Mouse (Mus musculus): ENCODE measurements around the gene Enho. TPM values are rescaled to one million over a fixed set of nuclear protein-coding genes. Genes with fewer than 3 reads are reported as not detected.

The Enho gene
- total and polyA plus RNA-seq, 2 experiments from 2014 or later = 146 to 217 TPM

DNA sequence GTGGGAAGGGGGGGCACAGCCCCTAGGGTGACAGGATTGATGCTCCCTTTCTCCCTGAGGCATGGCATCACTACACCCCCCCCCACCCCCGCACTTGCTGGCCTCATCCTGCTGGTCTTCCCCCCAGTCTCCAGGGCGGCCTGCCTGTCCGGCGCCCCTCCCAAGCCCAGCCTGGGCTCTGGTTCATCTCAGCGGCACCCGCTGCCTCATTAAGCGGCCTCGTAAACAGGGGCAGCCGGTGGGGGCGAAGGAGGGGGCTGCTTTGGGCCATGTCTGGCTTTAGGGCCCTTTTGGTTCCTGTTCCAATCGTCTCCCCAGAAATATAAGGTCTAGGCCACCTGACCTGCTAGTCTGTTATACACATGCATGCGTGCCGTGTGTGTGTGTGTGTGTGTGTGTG is 19.4 kb upstream of the Enho start:
- no peak overlapping the region for H3K27ac ChIP-seq (ENCODE audit: low read depth, low read length)
- H3K4me2 ChIP-seq (ENCODE audit: low read depth, low read length, poor library complexity, severe bottlenecking) = no peak overlapping the region
- H3K9me3 ChIP-seq (ENCODE audit: low read length) = no peaks in the 10 kb centered on the region
- TF ChIP-seq CTCF (IDR thresholded peaks at IDR 0.05) = no peak
- H3K4me1 ChIP-seq (ENCODE audit: insufficient read depth, low read length) = no peaks in the 10 kb centered on the region
- no peak for ATAC-seq (ENCODE audit: low FRiP score)
- no peak for DNase-seq (ENCODE audit: low spot score)
- no peak overlapping the region for H3K4me3 ChIP-seq (ENCODE audit: low read depth, low read length)
- H3K9ac ChIP-seq (replicated peaks; ENCODE audit: low read length, poor library complexity, severe bottlenecking) = 0 out of 2 replicates have a peak overlapping the region, but pooled peaks have one; percentile 19
- H3K27me3 ChIP-seq (ENCODE audit: insufficient read depth, low read length) = no peaks in the 10 kb centered on the region
- 61% methylated on average over 13 of the region's 13 CpGs for WGBS
- peaks cover 10% of the 10 kb centered on the region for H3K36me3 ChIP-seq (ENCODE audit: insufficient read depth, low read length)

- H3K9me3 ChIP-seq (ENCODE audit: low read length) = no peaks in the 10 kb centered on the region
- no peak overlapping the region for H3K4me2 ChIP-seq (ENCODE audit: low read depth, low read length, poor library complexity, severe bottlenecking)
- no peak overlapping the region for H3K27ac ChIP-seq (ENCODE audit: low read depth, low read length)
- H3K4me1 ChIP-seq (ENCODE audit: insufficient read depth, low read length) = no peaks in the 10 kb centered on the region
- ATAC-seq (ENCODE audit: low FRiP score) = no peak
- no peaks in the 10 kb centered on the region for H3K27me3 ChIP-seq (ENCODE audit: insufficient read depth, low read length)
- no peak for TF ChIP-seq CTCF (IDR thresholded peaks at IDR 0.05)
- H3K4me3 ChIP-seq (ENCODE audit: low read depth, low read length) = no peak overlapping the region
- WGBS = 32% methylated on average over 20 of the region's 25 CpGs
- no peak for DNase-seq (ENCODE audit: low spot score)
- no peak overlapping the region for H3K9ac ChIP-seq (replicated peaks; ENCODE audit: low read length, poor library complexity, severe bottlenecking)
- peaks cover 8% of the 10 kb centered on the region for H3K36me3 ChIP-seq (ENCODE audit: insufficient read depth, low read length)
Observed at GRCm38 (mm10) chr4:41658566-41659384, 18.7 kb upstream of the Enho start.

DNA sequence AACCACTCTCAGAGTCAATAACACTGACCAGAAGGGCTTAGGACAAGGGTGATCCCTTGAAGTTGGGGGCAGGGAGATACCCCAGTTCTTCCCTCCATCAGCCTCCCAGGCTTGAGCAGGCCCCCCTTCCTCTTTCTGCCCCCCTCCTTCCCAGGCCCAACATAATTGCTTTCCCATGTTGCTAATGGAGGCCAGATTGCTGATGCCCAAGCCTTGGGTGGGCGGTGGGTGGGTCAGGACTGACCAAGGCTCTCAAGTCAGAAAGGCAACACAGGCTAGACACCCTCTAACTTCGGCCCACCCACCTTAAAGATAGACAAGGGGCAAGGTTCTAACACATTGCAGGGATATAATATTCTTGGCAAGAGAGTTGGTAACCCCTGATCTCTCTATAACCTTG is 15.4 kb upstream of the Enho start:
- Histone ChIP-seq H3K27ac (ENCODE audit: low read depth, low read length) (no peak overlapping the region), H3K27me3 (ENCODE audit: insufficient read depth, low read length) (no peaks in the 10 kb centered on the region), H3K4me3 (ENCODE audit: low read depth, low read length) (no peak overlapping the region), H3K4me1 (ENCODE audit: insufficient read depth, low read length) (no peaks in the 10 kb centered on the region), H3K9me3 (ENCODE audit: low read length) (no peaks in the 10 kb centered on the region), H3K36me3 (ENCODE audit: insufficient read depth, low read length) (peaks cover 8% of the 10 kb centered on the region), H3K4me2 (ENCODE audit: low read depth, low read length, poor library complexity, severe bottlenecking) (no peak overlapping the region), H3K9ac (replicated peaks; ENCODE audit: low read length, poor library complexity, severe bottlenecking) (no peak overlapping the region)
- WGBS = 98% methylated on average over 2 of the region's 2 CpGs
- TF ChIP-seq CTCF (IDR thresholded peaks at IDR 0.05) = no peak
- ATAC-seq (ENCODE audit: low FRiP score) (no peak), DNase-seq (ENCODE audit: low spot score) (no peak)

- DNase-seq (ENCODE audit: low spot score) (peak; percentile 61), ATAC-seq (ENCODE audit: low FRiP score) (0 out of 2 replicates have a peak, but pooled peaks have one; percentile 15)
- 10% methylated on average over 7 of the region's 7 CpGs for WGBS
- H3K36me3 ChIP-seq (ENCODE audit: insufficient read depth, low read length) = peaks cover 8% of the 10 kb centered on the region
- H3K9ac ChIP-seq (replicated peaks; ENCODE audit: low read length, poor library complexity, severe bottlenecking) = no peak overlapping the region
- H3K9me3 ChIP-seq (ENCODE audit: low read length) = no peaks in the 10 kb centered on the region
- H3K27me3 ChIP-seq (ENCODE audit: insufficient read depth, low read length) = no peaks in the 10 kb centered on the region
- H3K27ac ChIP-seq (ENCODE audit: low read depth, low read length) = no peak overlapping the region
- H3K4me1 ChIP-seq (ENCODE audit: insufficient read depth, low read length) = no peaks in the 10 kb centered on the region
- no peak overlapping the region for H3K4me3 ChIP-seq (ENCODE audit: low read depth, low read length)
- no peak overlapping the region for H3K4me2 ChIP-seq (ENCODE audit: low read depth, low read length, poor library complexity, severe bottlenecking)
- peak; percentile 79 for TF ChIP-seq CTCF (IDR thresholded peaks at IDR 0.05)
Observed at GRCm38 (mm10) chr4:41654217-41654616, 14.1 kb upstream of the Enho start.

DNA sequence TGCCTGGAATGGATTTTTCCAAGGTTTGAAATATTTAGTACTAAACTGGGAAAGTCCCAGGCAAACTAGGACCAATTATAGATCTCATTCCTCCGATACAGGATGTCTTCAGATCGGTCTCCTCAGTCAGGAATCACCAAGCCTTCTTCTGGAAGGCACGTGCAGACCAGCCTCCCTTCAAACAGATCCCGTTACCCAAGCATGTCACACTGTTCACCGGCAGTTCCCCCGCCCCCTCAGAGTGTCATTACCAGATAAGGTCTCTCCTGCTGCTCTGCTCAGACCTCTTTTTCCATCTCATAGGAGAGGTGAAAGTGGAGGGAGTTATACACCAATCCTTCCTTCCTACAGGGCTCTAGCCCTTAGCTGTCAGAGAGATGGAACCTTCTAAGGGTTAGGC is 13.6 kb upstream of the Enho start:
- no peak for ATAC-seq (ENCODE audit: low FRiP score)
- Histone ChIP-seq H3K4me1 (ENCODE audit: insufficient read depth, low read length) (no peaks in the 10 kb centered on the region), H3K36me3 (ENCODE audit: insufficient read depth, low read length) (peaks cover 8% of the 10 kb centered on the region)

DNA sequence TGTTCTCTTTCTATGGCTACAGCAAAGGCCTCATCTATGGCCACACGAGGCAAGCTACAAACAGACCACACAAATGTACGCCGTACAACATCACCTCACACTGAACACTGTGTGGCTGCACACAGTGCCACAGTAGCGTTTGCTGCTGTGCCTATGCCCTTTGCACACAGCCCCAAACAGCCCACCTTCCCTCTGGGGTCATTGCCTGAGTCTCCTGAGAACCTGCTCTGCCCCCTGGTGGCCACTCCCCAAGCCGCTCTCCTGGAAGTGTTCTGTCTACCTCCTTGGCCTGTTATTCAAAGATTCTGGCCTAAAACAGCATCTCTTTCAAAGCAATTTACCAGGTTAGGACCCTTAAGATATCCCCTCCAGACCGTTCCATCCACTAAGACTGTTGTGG is 13.2 kb upstream of the Enho start:
- Histone ChIP-seq H3K4me2 (ENCODE audit: low read depth, low read length, poor library complexity, severe bottlenecking) (no peak overlapping the region), H3K4me1 (ENCODE audit: insufficient read depth, low read length) (no peaks in the 10 kb centered on the region), H3K9ac (replicated peaks; ENCODE audit: low read length, poor library complexity, severe bottlenecking) (no peak overlapping the region; the same call in 1 of the 2 replicates), H3K36me3 (ENCODE audit: insufficient read depth, low read length) (peaks cover 8% of the 10 kb centered on the region), H3K27ac (ENCODE audit: low read depth, low read length) (no peak overlapping the region), H3K27me3 (ENCODE audit: insufficient read depth, low read length) (no peaks in the 10 kb centered on the region), H3K4me3 (ENCODE audit: low read depth, low read length) (no peak overlapping the region), H3K9me3 (ENCODE audit: low read length) (no peaks in the 10 kb centered on the region)
- peak; percentile 87 for TF ChIP-seq CTCF (IDR thresholded peaks at IDR 0.05)
- ATAC-seq (ENCODE audit: low FRiP score) (peak; percentile 64), DNase-seq (ENCODE audit: low spot score) (peak; percentile 83)
- WGBS = 38% methylated on average over 6 of the region's 6 CpGs

More for the DNA sequence above, 13.6 kb upstream of the Enho start:
- Histone ChIP-seq H3K4me2 (ENCODE audit: low read depth, low read length, poor library complexity, severe bottlenecking) (no peak overlapping the region), H3K27me3 (ENCODE audit: insufficient read depth, low read length) (no peaks in the 10 kb centered on the region), H3K27ac (ENCODE audit: low read depth, low read length) (no peak overlapping the region), H3K9me3 (ENCODE audit: low read length) (no peaks in the 10 kb centered on the region), H3K9ac (replicated peaks; ENCODE audit: low read length, poor library complexity, severe bottlenecking) (no peak overlapping the region; the same call in 1 of the 2 replicates), H3K4me3 (ENCODE audit: low read depth, low read length) (no peak overlapping the region)
- WGBS = 58% methylated on average over 6 of the region's 6 CpGs
- DNase-seq (ENCODE audit: low spot score) = no peak
- TF ChIP-seq CTCF (IDR thresholded peaks at IDR 0.05) = no peak
